Mouse (Mus musculus): ENCODE measurements around the gene Sap25. TPM values are rescaled to one million over a fixed set of nuclear protein-coding genes. Genes with fewer than 3 reads are reported as not detected.
A peak's percentile ranks its signal among the peaks of the same experiment; 100 is the strongest.

Sap25 gene
- polyA plus RNA-seq, 1 experiment from 2014 or later, result 10.5 TPM

DNA sequence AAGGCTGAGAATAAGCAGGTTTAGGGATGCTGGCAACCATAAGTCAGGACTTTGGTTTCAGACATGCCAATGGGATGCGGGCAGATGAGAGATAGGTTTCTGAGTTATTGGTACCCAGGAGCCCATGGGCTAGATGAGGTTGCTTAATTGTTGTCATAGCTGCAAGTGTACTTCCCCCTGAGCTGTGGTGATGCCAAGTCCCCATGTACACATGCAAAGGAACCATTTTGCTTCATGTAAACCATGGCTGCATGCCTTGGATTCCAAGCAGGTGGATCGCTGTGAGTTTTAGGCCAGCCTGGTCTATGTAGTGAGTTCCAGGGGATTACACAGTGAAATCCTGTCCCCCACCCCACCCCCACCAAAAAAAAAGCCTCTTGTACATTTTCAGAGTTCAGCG, 44.5 kb downstream of the Sap25 start:
- 73% methylated on average over 3 of the region's 3 CpGs for WGBS (ENCODE audit: missing documents)
- H3K4me3 ChIP-seq (ENCODE audit: inconsistent target), result no peak overlapping the region
- no peaks in the 10 kb centered on the region for H3K36me3 ChIP-seq (ENCODE audit: inconsistent target)
- peak overlapping the region; percentile 13 for H3K27ac ChIP-seq
- H3K79me2 ChIP-seq (ENCODE audit: inconsistent target), result peaks cover 31% of the 10 kb centered on the region

DNA sequence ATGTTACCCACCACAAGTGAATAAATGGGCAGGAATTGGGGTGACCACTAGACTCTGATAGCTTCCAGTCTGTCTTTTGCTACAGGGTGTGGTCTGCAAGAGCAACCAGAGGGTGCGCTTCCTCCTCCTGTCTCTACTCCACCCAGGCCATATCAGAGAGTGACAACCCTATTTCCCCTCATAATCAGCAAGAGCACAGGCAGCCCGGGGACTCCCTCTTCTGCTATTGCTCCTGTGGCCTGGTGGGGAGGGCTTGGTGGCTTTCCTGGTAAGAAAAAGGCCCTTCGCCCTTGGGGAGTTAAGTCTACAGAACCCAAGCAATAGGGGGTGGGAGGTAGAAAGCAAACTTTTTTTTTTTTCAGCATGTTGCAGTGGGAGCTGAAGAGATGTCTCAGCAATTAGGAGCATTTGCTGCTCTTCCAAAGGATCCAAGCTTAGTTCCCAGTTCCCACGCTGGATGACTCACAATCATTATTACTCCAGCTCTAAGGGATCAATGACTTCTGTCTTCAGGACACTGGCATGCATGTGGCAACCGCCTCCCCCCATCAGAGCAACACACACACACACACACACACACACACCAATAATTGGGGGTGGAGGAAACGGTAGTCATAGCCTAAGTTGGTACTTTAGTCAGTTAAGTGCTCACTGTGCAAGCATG, 45.1 kb downstream of the Sap25 start:
- WGBS (ENCODE audit: missing documents), result 53% methylated on average over 6 of the region's 6 CpGs
- H3K27ac ChIP-seq, result peak overlapping the region; percentile 13
- H3K36me3 ChIP-seq (ENCODE audit: inconsistent target), result no peaks in the 10 kb centered on the region
- H3K79me2 ChIP-seq (ENCODE audit: inconsistent target), result peaks cover 25% of the 10 kb centered on the region
- no peak overlapping the region for H3K4me3 ChIP-seq (ENCODE audit: inconsistent target)

DNA sequence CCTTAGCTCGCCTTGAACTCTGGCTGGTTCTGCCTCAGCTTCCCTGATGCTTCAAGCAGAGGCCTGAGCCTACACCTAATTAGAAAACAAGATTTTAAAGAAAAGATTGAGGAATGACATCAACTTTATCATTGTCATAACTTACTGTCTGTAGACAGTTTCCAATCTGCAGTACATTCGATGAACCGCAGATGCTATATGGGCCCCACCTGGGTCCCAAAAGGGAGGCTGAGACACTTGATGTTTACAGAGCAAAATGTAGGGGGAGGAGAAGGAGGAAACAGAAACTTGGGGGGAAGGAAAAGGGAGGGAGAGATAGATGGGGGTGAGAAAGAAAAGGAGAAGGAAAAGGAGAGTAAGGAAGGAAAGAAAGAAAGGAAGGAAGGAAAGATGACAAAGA, 48.8 kb downstream of the Sap25 start:
- H3K27ac ChIP-seq, result no peak overlapping the region
- WGBS (ENCODE audit: missing documents), result 93% methylated on average over 3 of the region's 3 CpGs
- no peaks in the 10 kb centered on the region for H3K36me3 ChIP-seq (ENCODE audit: inconsistent target)
- no peak overlapping the region for H3K4me3 ChIP-seq (ENCODE audit: inconsistent target)
- no peaks in the 10 kb centered on the region for H3K79me2 ChIP-seq (ENCODE audit: inconsistent target)

DNA sequence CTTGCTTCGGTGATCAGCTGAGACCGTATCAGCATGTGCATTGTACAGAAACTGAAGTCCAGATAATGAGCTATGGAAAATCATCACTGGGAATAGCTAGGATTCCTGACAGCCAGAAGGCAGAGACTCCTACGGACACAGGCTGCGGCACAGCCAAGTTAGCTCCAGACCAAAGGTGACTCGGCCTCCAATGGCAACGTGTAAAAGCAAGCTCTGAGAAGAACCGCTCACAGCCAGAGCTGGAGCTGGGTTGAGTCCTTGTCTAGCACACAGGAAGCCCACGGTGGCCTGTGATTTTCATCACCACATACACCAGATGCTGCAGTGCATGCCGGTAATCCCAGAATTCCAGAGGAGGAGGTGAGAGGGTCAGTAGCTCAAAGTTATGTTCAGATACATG, 49.4 kb downstream of the Sap25 start:
- WGBS (ENCODE audit: missing documents), result 84% methylated on average over 8 of the region's 9 CpGs
- H3K36me3 ChIP-seq (ENCODE audit: inconsistent target), result no peaks in the 10 kb centered on the region
- H3K4me3 ChIP-seq (ENCODE audit: inconsistent target), result no peak overlapping the region
- H3K27ac ChIP-seq, result no peak overlapping the region
- no peaks in the 10 kb centered on the region for H3K79me2 ChIP-seq (ENCODE audit: inconsistent target)

DNA sequence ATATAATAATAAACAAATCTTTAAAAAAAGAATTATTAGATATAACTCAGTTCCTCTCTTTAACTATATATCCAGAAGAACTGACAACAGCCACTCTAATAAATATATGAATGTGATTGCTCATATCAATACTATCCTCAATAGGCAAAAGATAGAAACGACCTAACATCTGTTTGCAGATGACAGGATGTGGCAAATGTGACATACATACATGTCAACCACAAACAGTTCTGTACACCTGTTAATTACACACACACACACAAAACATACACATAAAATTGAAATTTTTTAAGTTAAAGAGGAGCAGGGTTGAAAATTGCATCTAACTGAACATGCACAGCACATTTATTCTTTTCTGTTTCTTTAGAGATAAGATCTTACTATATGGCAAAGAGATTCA, 50.7 kb downstream of the Sap25 start:
- Histone ChIP-seq H3K79me2 (ENCODE audit: inconsistent target) (no peaks in the 10 kb centered on the region), H3K36me3 (ENCODE audit: inconsistent target) (no peaks in the 10 kb centered on the region), H3K4me3 (ENCODE audit: inconsistent target) (no peak overlapping the region), H3K27ac (no peak overlapping the region)
- 64% methylated on average over 1 of the region's 1 CpGs for WGBS (ENCODE audit: missing documents)

Other genes starting within 250 kb of the Sap25 start
- gene Zan, start 164.3 kb upstream of the Sap25 start, polyA plus RNA-seq (2018), result 0.01 to 0.05 TPM in 2 of 3 replicates, not detected in the other
- gene Pop7, start 138.8 kb upstream of the Sap25 start, polyA plus RNA-seq (2018), result 7.6 to 26.0 TPM (median 19.4 TPM) in 3 replicates
- 8.7 to 17.9 TPM (median 11.5 TPM) in 3 replicates for gene Gigyf1, start 122.8 kb upstream of the Sap25 start, polyA plus RNA-seq (2018)
- gene Epo, start 108.1 kb upstream of the Sap25 start, polyA plus RNA-seq (2018), result not detected in 3 replicates
- 139 to 347 TPM (median 316 TPM) in 3 replicates for gene Gnb2, start 107.8 kb upstream of the Sap25 start, polyA plus RNA-seq (2018)
- gene Actl6b, start 87.8 kb upstream of the Sap25 start, polyA plus RNA-seq (2018), result not detected in 3 replicates
- gene Tfr2, start 71.5 kb upstream of the Sap25 start, polyA plus RNA-seq (2018), result 0.14 to 0.17 TPM in 2 of 3 replicates, not detected in the other
- 35.3 to 72.3 TPM (median 54.2 TPM) in 3 replicates for gene Mospd3, start 40.3 kb upstream of the Sap25 start, polyA plus RNA-seq (2018)
- gene Pcolce, start 27.6 kb upstream of the Sap25 start, polyA plus RNA-seq (2018), result 0.41 to 0.44 TPM in 2 of 3 replicates, not detected in the other
- 0.09 TPM in 1 of 3 replicates, not detected in the others for gene Fbxo24, start 12.3 kb upstream of the Sap25 start, polyA plus RNA-seq (2018)
- gene Lrch4, start 12.2 kb upstream of the Sap25 start, polyA plus RNA-seq (2018), result 51.6 to 108 TPM (median 60.3 TPM) in 3 replicates
- gene Gm20605, start 12.2 kb upstream of the Sap25 start, polyA plus RNA-seq (2018), result 4.9 to 17.8 TPM (median 5.5 TPM) in 3 replicates
- gene Irs3, start 4.4 kb downstream of the Sap25 start, polyA plus RNA-seq (2018), result 0.09 TPM in 1 of 3 replicates, not detected in the others
- 12.1 to 28.4 TPM (median 17.8 TPM) in 3 replicates for gene Agfg2, start 43.4 kb downstream of the Sap25 start, polyA plus RNA-seq (2018)
- 0.07 to 0.23 TPM (median 0.21 TPM) in 3 replicates for gene Nyap1, start 100.3 kb downstream of the Sap25 start, polyA plus RNA-seq (2018)
- gene Tsc22d4, start 104.4 kb downstream of the Sap25 start, polyA plus RNA-seq (2018), result 84.4 to 112 TPM (median 101 TPM) in 3 replicates
- gene Ppp1r35, start 137.5 kb downstream of the Sap25 start, polyA plus RNA-seq (2018), result 2.7 to 25.9 TPM (median 20.7 TPM) in 3 replicates
- 23.9 to 28.3 TPM (median 26.6 TPM) in 3 replicates for gene Mepce, start 146.3 kb downstream of the Sap25 start, polyA plus RNA-seq (2018)
- gene Zcwpw1, start 146.5 kb downstream of the Sap25 start, polyA plus RNA-seq (2018), result 1.8 to 4.1 TPM (median 2.8 TPM) in 3 replicates
- gene Pilra, start 194.9 kb downstream of the Sap25 start, polyA plus RNA-seq (2018), result 5.9 to 17.4 TPM (median 7.6 TPM) in 3 replicates
- gene Pilrb1, start 216.8 kb downstream of the Sap25 start, polyA plus RNA-seq (2018), result 7.2 to 9.0 TPM (median 7.9 TPM) in 3 replicates
- gene Pilrb2, start 230.5 kb downstream of the Sap25 start, polyA plus RNA-seq (2018), result 12.2 to 15.9 TPM (median 14.4 TPM) in 3 replicates

Measured in macrophage (primary cell).